Mouse (Mus musculus) brain, embryonic 14.5 days (tissue): ENCODE measurements at regions not wholly inside any gene's neighbourhood (a gene's known extent, or its start where the extent isn't known, plus 50 kb on each side); places are given as distances from the start of the nearest gene placed in this dataset.

Experiments used
- DNase-seq: peaks from one replicate; pipeline ENCODE4 v3.0.0-alpha.2; 2011; ENCODE audit warnings: low read depth
- CTCF ChIP-seq: fragments of 200-500 bp; IDR thresholded peaks from 2 replicates; pipeline ENCODE4 v1.5.1; 2012; ENCODE audit warnings: inconsistent platforms, mild to moderate bottlenecking, moderate library complexity, borderline replicate concordance; ENCODE audit not compliant: insufficient read depth, insufficient read length; ENCODE audit errors: extremely low read depth
- POLR2A ChIP-seq: fragments of 200-500 bp; IDR thresholded peaks from 2 replicates; pipeline ENCODE4 v1.6.1; 2012; ENCODE audit warnings: mild to moderate bottlenecking, inconsistent platforms, borderline replicate concordance; ENCODE audit not compliant: poor library complexity, insufficient read depth, insufficient read length, severe bottlenecking; ENCODE audit errors: extremely low read depth

- DNase-seq = no peak
These were observed 151.3 kb downstream of the Pja1 start for GRCm38 (mm10) chrX:99319791-99320190.

GRCm38 (mm10) chrX:99319163-99319562 is 151.9 kb downstream of the Pja1 start:
- TF ChIP-seq POLR2A = no peak
- TF ChIP-seq CTCF = no peak
- DNase-seq = no peak

More at GRCm38 (mm10) chrX:99319791-99320190, 151.3 kb downstream of the Pja1 start:
- TF ChIP-seq POLR2A (no peak), CTCF (no peak)

GRCm38 (mm10) chrX:99318141-99318540 is 152.9 kb downstream of the Pja1 start:
- peak; percentile 60 for DNase-seq
- TF ChIP-seq CTCF = no peak

- TF ChIP-seq POLR2A = no peak
- TF ChIP-seq CTCF = no peak
- no peak for DNase-seq
These were observed 153.3 kb downstream of the Pja1 start for GRCm38 (mm10) chrX:99317736-99318135.

- TF ChIP-seq CTCF = no peak
- no peak for TF ChIP-seq POLR2A
- no peak for DNase-seq
These were observed 154.5 kb downstream of the Pja1 start for GRCm38 (mm10) chrX:99316410-99317056.

- TF ChIP-seq CTCF (no peak), POLR2A (no peak)
- DNase-seq = peak; percentile 80
These were observed 163.2 kb downstream of the Efnb1 start for GRCm38 (mm10) chrX:99299110-99299509.

GRCm38 (mm10) chrX:99294726-99295125 is 158.8 kb downstream of the Efnb1 start:
- no peak for DNase-seq
- no peak for TF ChIP-seq POLR2A
- no peak for TF ChIP-seq CTCF

GRCm38 (mm10) chrX:99293967-99294366 is 158.0 kb downstream of the Efnb1 start:
- no peak for TF ChIP-seq CTCF
- DNase-seq = peak; percentile 35

- TF ChIP-seq CTCF (no peak), POLR2A (no peak)
- DNase-seq = no peak
These were observed 156.8 kb downstream of the Efnb1 start for GRCm38 (mm10) chrX:99292758-99293157.

- DNase-seq = no peak
- no peak for TF ChIP-seq POLR2A
- no peak for TF ChIP-seq CTCF
These were observed 156.0 kb downstream of the Efnb1 start for GRCm38 (mm10) chrX:99291965-99292364.

- TF ChIP-seq POLR2A (no peak), CTCF (no peak)
- DNase-seq = peak; percentile 81
These were observed 155.6 kb downstream of the Efnb1 start for GRCm38 (mm10) chrX:99291423-99291963.

GRCm38 (mm10) chrX:99287988-99288387 is 152.1 kb downstream of the Efnb1 start:
- TF ChIP-seq CTCF = no peak
- TF ChIP-seq POLR2A = no peak

More at GRCm38 (mm10) chrX:99287988-99288387, 152.1 kb downstream of the Efnb1 start:
- DNase-seq = no peak
